Comparison of ENCODE assay signal across 23 mouse cellular contexts in the genomic region with DNA sequence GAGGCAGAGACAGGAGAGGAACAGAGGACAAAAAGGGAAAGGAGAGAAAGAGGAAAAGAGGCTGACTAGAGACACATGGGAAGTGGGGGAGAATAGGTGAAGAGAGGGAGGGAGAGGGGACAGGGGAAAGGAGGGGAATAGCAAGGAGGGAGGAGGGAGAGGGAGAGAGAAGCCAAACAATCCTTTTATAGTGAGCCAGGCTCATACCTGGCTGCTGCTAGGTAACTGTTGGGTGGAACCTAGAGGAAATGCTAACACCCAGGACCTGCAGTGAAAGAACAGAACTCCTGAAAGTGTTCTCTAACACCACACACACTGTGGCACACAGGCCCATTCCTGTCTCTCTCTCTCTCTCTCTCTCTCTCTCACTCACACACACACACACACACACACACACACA. TPM values are rescaled to one million over a fixed set of nuclear protein-coding genes. Genes with fewer than 3 reads are reported as not detected.
DNase-seq lines count a peak whose midpoint lies in the region; ATAC-seq and TF ChIP-seq lines count a peak whose summit lies in the region.
"Had no signal": no experiment of that assay in that cellular context is flagged by ENCODE, and none has a peak within 500 bp of the region (broad histone marks: within the 10 kb centered on the region; RNA-seq: fewer than 3 reads in every experiment).

No protein-coding gene starts in this region.

- H3K9me3 ChIP-seq in heart, embryonic 10.5 days, result no peaks in the 10 kb centered on the region
- H3K9me3 ChIP-seq in kidney, postnatal 0 days (replicated peaks; ENCODE audit: low read length), result no peaks in the 10 kb centered on the region
- H3K9me3 ChIP-seq in hindbrain, embryonic 14.5 days (ENCODE audit: control insufficient read depth, low read length), result no peaks in the 10 kb centered on the region
- no peaks in the 10 kb centered on the region for H3K9me3 ChIP-seq in neural tube, embryonic 15.5 days (replicated peaks)
- H3K9me3 ChIP-seq: embryonic facial prominence, embryonic 13.5 days; limb, embryonic 13.5 days; liver, embryonic 13.5 days had no signal

- no peak overlapping the region for H3K4me2 ChIP-seq in kidney, postnatal 0 days (ENCODE audit: low read length)
- no peak overlapping the region for H3K4me2 ChIP-seq in hindbrain, embryonic 14.5 days (replicated peaks)
- H3K4me2 ChIP-seq in neural tube, embryonic 15.5 days, result no peak overlapping the region
- H3K4me2 ChIP-seq: embryonic facial prominence, embryonic 13.5 days; heart, embryonic 11.5 days; limb, embryonic 13.5 days; liver, embryonic 13.5 days had no signal

- no peak overlapping the region for H3K4me3 ChIP-seq in heart, embryonic 10.5 days
- H3K4me3 ChIP-seq in kidney, postnatal 0 days (replicated peaks; ENCODE audit: low read depth, low read length), result no peak overlapping the region
- no peak overlapping the region for H3K4me3 ChIP-seq in hindbrain, embryonic 14.5 days (replicated peaks; ENCODE audit: low read length)
- H3K4me3 ChIP-seq in neural tube, embryonic 15.5 days (replicated peaks), result no peak overlapping the region
- H3K4me3 ChIP-seq: embryonic facial prominence, embryonic 13.5 days; limb, embryonic 13.5 days; liver, embryonic 13.5 days had no signal

- peaks cover 3% of the 10 kb centered on the region; the same call in 1 of the 2 replicates for H3K4me1 ChIP-seq in heart, embryonic 10.5 days
- H3K4me1 ChIP-seq in kidney, postnatal 0 days (replicated peaks; ENCODE audit: insufficient read depth, low read length), result 0 out of 2 replicates have a peak, but pooled peaks cover 6% of the 10 kb centered on the region
- H3K4me1 ChIP-seq in hindbrain, embryonic 14.5 days (replicated peaks; ENCODE audit: control insufficient read depth, insufficient read depth, low read length), result no peaks in the 10 kb centered on the region
- 0 out of 2 replicates have a peak, but pooled peaks cover 5% of the 10 kb centered on the region for H3K4me1 ChIP-seq in neural tube, embryonic 15.5 days
- H3K4me1 ChIP-seq: embryonic facial prominence, embryonic 13.5 days; liver, embryonic 13.5 days had no signal

- no peak for ATAC-seq in kidney, postnatal 0 days (replicated peaks; ENCODE audit: low FRiP score, low read depth)
- ATAC-seq in hindbrain, embryonic 14.5 days (ENCODE audit: low FRiP score), result peak; percentile 6; the same call in 1 of the 2 replicates
- no peak for ATAC-seq in neural tube, embryonic 15.5 days (ENCODE audit: low FRiP score)
- no peak for ATAC-seq in monocyte, adult 5-6 weeks (replicated peaks; ENCODE audit: insufficient number of reproducible peaks, low FRiP score, low TSS enrichment, poor library complexity, severe bottlenecking)
- ATAC-seq: intestine, embryonic 16.5 days had no signal

- TF ChIP-seq CTCF in kidney, postnatal 0 days (IDR thresholded peaks at IDR 0.05; ENCODE audit: low read depth), result no peak

- no peaks in the 10 kb centered on the region for H3K27me3 ChIP-seq in heart, embryonic 10.5 days (ENCODE audit: insufficient read depth, poor library complexity, severe bottlenecking)
- H3K27me3 ChIP-seq in kidney, postnatal 0 days (ENCODE audit: insufficient read depth, low read length), result no peaks in the 10 kb centered on the region
- H3K27me3 ChIP-seq in hindbrain, embryonic 14.5 days (ENCODE audit: control insufficient read depth, insufficient read depth, low read length), result no peaks in the 10 kb centered on the region
- no peaks in the 10 kb centered on the region for H3K27me3 ChIP-seq in neural tube, embryonic 15.5 days (replicated peaks)
- H3K27me3 ChIP-seq: CH12.LX; embryonic facial prominence, embryonic 13.5 days; limb, embryonic 13.5 days; liver, embryonic 13.5 days had no signal

- no peak for DNase-seq in heart, embryonic 10.5 days (ENCODE audit: low spot score)
- no peak for DNase-seq in heart, adult 8-10 months (ENCODE audit: low spot score)
- no peak for DNase-seq in kidney, postnatal 0 days (ENCODE audit: low spot score)
- DNase-seq in kidney, adult 8-10 months, result no peak
- no peak for DNase-seq in hindbrain, embryonic 14.5 days (ENCODE audit: low spot score)
- no peak for DNase-seq in left cerebral cortex, adult 8-10 months (ENCODE audit: low spot score in 2 of 2)
- DNase-seq: adrenal gland, postnatal 25 days; cerebellum, adult 11 months; cerebellum, postnatal 14 days; gastrocnemius, postnatal 36 days; heart, postnatal 36 days; kidney, postnatal 14 days; liver, embryonic 13.5 days; lung, postnatal 36 days; right cerebral cortex, adult 18-20 months; thymus, adult 2 months had no signal

- H3K27ac ChIP-seq in heart, embryonic 10.5 days, result 0 out of 2 replicates have a peak overlapping the region, but pooled peaks have one; percentile 33
- peak overlapping the region; percentile 32 for H3K27ac ChIP-seq in kidney, postnatal 0 days
- no peak overlapping the region for H3K27ac ChIP-seq in hindbrain, embryonic 14.5 days
- H3K27ac ChIP-seq in neural tube, embryonic 15.5 days (replicated peaks), result peak overlapping the region; percentile 54; the same call in 1 of the 2 replicates
- H3K27ac ChIP-seq: embryonic facial prominence, embryonic 13.5 days; limb, embryonic 13.5 days; liver, embryonic 13.5 days had no signal

- peaks cover 8% of the 10 kb centered on the region; the same call in 1 of the 2 replicates for H3K36me3 ChIP-seq in heart, embryonic 10.5 days
- H3K36me3 ChIP-seq in kidney, postnatal 0 days (ENCODE audit: insufficient read depth, low read length), result no peaks in the 10 kb centered on the region
- no peaks in the 10 kb centered on the region for H3K36me3 ChIP-seq in hindbrain, embryonic 14.5 days (replicated peaks; ENCODE audit: control insufficient read depth, insufficient read depth)
- H3K36me3 ChIP-seq in neural tube, embryonic 15.5 days, result no peaks in the 10 kb centered on the region
- H3K36me3 ChIP-seq: embryonic facial prominence, embryonic 13.5 days; limb, embryonic 13.5 days had no signal

- no peak overlapping the region for H3K9ac ChIP-seq in kidney, postnatal 0 days (ENCODE audit: low read depth, low read length)
- no peak overlapping the region for H3K9ac ChIP-seq in hindbrain, embryonic 14.5 days
- no peak overlapping the region for H3K9ac ChIP-seq in neural tube, embryonic 15.5 days (replicated peaks)
- H3K9ac ChIP-seq: embryonic facial prominence, embryonic 13.5 days; limb, embryonic 13.5 days; liver, embryonic 13.5 days had no signal

RNA-seq across cellular contexts. Expression of gene Susd1, which starts 15.6 kb away (rescaled TPM):
- 8.1 and 9.7 TPM in 2 replicates for polyA plus RNA-seq in heart, embryonic 10.5 days (2016; fragmentation: Nextera tagmentation; extraction: Ambion mirVana)
- total RNA-seq in heart, adult 8-10 months (2022), result 1 to 10 TPM in 1 of 4 experiments, under 1 TPM in 3; 0.31 to 2.2 (median 0.83) TPM
- polyA plus RNA-seq in kidney, postnatal 0 days (2015; fragmentation: Nextera tagmentation; extraction: Ambion mirVana), result 6.3 and 7.6 TPM in 2 replicates
- 1.2 and 1.4 TPM in 2 replicates for polyA plus RNA-seq in hindbrain, embryonic 14.5 days (2014; fragmentation: Nextera tagmentation; extraction: Ambion mirVana)
- 2.8 and 5.5 TPM in 2 replicates for polyA plus RNA-seq in neural tube, embryonic 15.5 days (2015; fragmentation: Nextera tagmentation; extraction: Ambion mirVana)
- total RNA-seq in left cerebral cortex, adult 8-10 months (2022), result 10 to 100 TPM in 1 of 4 experiments, 1 to 10 TPM in 3; 7.8 to 11.2 (median 9.8) TPM
- total RNA-seq in monocyte, adult 5-6 weeks (2017), result 19.5 to 24.7 TPM (median 23.7 TPM) in 3 replicates
